16 mouse cellular contexts compared by ENCODE assay signal in genomic region chr12:77972165-77972564, GRCm38 (mm10).
DNase-seq lines count a peak whose midpoint lies in the region; ATAC-seq and TF ChIP-seq lines count a peak whose summit lies in the region.
"Had no signal": no experiment of that assay in that cellular context is flagged by ENCODE, and none has a peak within 500 bp of the region (broad histone marks: within the 10 kb centered on the region; RNA-seq: fewer than 3 reads in every experiment).

No protein-coding gene starts in this region.

- no peak overlapping the region for H3K27ac ChIP-seq in heart, embryonic 13.5 days (replicated peaks)
- no peak overlapping the region for H3K27ac ChIP-seq in lung, postnatal 0 days (ENCODE audit: low read length)
- H3K27ac ChIP-seq in liver, embryonic 11.5 days (ENCODE audit: low read depth, low read length), result no peak overlapping the region
- H3K27ac ChIP-seq: embryonic facial prominence, embryonic 10.5 days; forebrain, embryonic 12.5 days; hindbrain, embryonic 12.5 days; liver, embryonic 12.5 days; stomach, embryonic 15.5 days had no signal

- DNase-seq in heart, postnatal 36 days, result no peak
- DNase-seq in lung, postnatal 0 days (ENCODE audit: low spot score), result peak; percentile 7
- DNase-seq in lung, adult 18-20 months, result no peak
- peak; percentile 68 for DNase-seq in brain, adult 2 months (ENCODE audit: low read depth, low spot score)
- DNase-seq in right cerebral cortex, postnatal 36 days (ENCODE audit: low spot score in 2 of 2), result no peak
- no peak for DNase-seq in liver, embryonic 11.5 days (ENCODE audit: low spot score)
- DNase-seq: cerebellum, adult 11-12 months; gastrocnemius, postnatal 10 days; lung, postnatal 4 days; right cerebral cortex, postnatal 25 days had no signal

- TF ChIP-seq EP300 in lung, postnatal 0 days (IDR thresholded peaks at IDR 0.05), result no peak

- H3K4me3 ChIP-seq in heart, embryonic 13.5 days, result no peak overlapping the region
- no peak overlapping the region for H3K4me3 ChIP-seq in lung, postnatal 0 days (ENCODE audit: low read depth, low read length)
- no peak overlapping the region for H3K4me3 ChIP-seq in liver, embryonic 11.5 days (ENCODE audit: low read depth, low read length)
- H3K4me3 ChIP-seq: embryonic facial prominence, embryonic 10.5 days; forebrain, embryonic 12.5 days; hindbrain, embryonic 12.5 days; liver, embryonic 12.5 days; stomach, embryonic 15.5 days had no signal

- no peak for ATAC-seq in heart, embryonic 13.5 days (ENCODE audit: extremely low read depth, insufficient number of reproducible peaks, low FRiP score, low TSS enrichment)
- no peak for ATAC-seq in lung, postnatal 0 days
- ATAC-seq in liver, embryonic 11.5 days (replicated peaks; ENCODE audit: low FRiP score), result no peak
- ATAC-seq: liver, embryonic 12.5 days had no signal

- intact Hi-C loops in heart, postnatal 36 days (cut with DNase I), result no loop called here

- no peak overlapping the region for H3K9ac ChIP-seq in heart, embryonic 13.5 days
- H3K9ac ChIP-seq in lung, postnatal 0 days (replicated peaks; ENCODE audit: low read depth), result no peak overlapping the region
- no peak overlapping the region for H3K9ac ChIP-seq in liver, embryonic 11.5 days (ENCODE audit: low read depth, low read length)
- H3K9ac ChIP-seq: forebrain, embryonic 12.5 days; hindbrain, embryonic 12.5 days; liver, embryonic 12.5 days; stomach, embryonic 15.5 days had no signal

- H3K4me1 ChIP-seq in heart, embryonic 13.5 days, result peaks cover 20% of the 10 kb centered on the region
- no peaks in the 10 kb centered on the region for H3K4me1 ChIP-seq in lung, postnatal 0 days (ENCODE audit: insufficient read depth, low read depth, low read length)
- H3K4me1 ChIP-seq in liver, embryonic 11.5 days (replicated peaks; ENCODE audit: control insufficient read depth, insufficient read depth, low read length), result no peaks in the 10 kb centered on the region
- H3K4me1 ChIP-seq: embryonic facial prominence, embryonic 10.5 days; hindbrain, embryonic 12.5 days; liver, embryonic 12.5 days; stomach, embryonic 15.5 days had no signal

- 22% methylated on average over 4 of the region's 4 CpGs for WGBS in heart, embryonic 13.5 days
- WGBS in lung, postnatal 0 days, result 42% methylated on average over 4 of the region's 4 CpGs
- WGBS in liver, embryonic 11.5 days, result 55% methylated on average over 4 of the region's 4 CpGs

- TF ChIP-seq CTCF in lung, postnatal 0 days (IDR thresholded peaks at IDR 0.05), result no peak

- no peaks in the 10 kb centered on the region for H3K9me3 ChIP-seq in heart, embryonic 13.5 days
- H3K9me3 ChIP-seq in lung, postnatal 0 days (ENCODE audit: low read length), result no peaks in the 10 kb centered on the region
- no peaks in the 10 kb centered on the region for H3K9me3 ChIP-seq in liver, embryonic 11.5 days (ENCODE audit: control insufficient read depth, low read length)
- H3K9me3 ChIP-seq: embryonic facial prominence, embryonic 10.5 days; forebrain, embryonic 12.5 days; hindbrain, embryonic 12.5 days; liver, embryonic 12.5 days; stomach, embryonic 15.5 days had no signal

- H3K27me3 ChIP-seq in heart, embryonic 13.5 days (replicated peaks), result no peaks in the 10 kb centered on the region
- no peaks in the 10 kb centered on the region for H3K27me3 ChIP-seq in lung, postnatal 0 days (replicated peaks; ENCODE audit: insufficient read depth, low read length)
- H3K27me3 ChIP-seq in liver, embryonic 11.5 days (replicated peaks; ENCODE audit: control insufficient read depth, insufficient read depth, low read length), result no peaks in the 10 kb centered on the region
- H3K27me3 ChIP-seq: forebrain, embryonic 12.5 days; hindbrain, embryonic 12.5 days; liver, embryonic 12.5 days; stomach, embryonic 15.5 days had no signal

- peak overlapping the region; percentile 31; the same call in 1 of the 2 replicates for H3K4me2 ChIP-seq in heart, embryonic 13.5 days
- no peak overlapping the region for H3K4me2 ChIP-seq in lung, postnatal 0 days (replicated peaks; ENCODE audit: low read depth, low read length)
- no peak overlapping the region for H3K4me2 ChIP-seq in liver, embryonic 11.5 days
- H3K4me2 ChIP-seq: forebrain, embryonic 12.5 days; hindbrain, embryonic 12.5 days; liver, embryonic 12.5 days; stomach, embryonic 15.5 days had no signal

- H3K36me3 ChIP-seq in heart, embryonic 13.5 days, result no peaks in the 10 kb centered on the region
- H3K36me3 ChIP-seq in lung, postnatal 0 days (ENCODE audit: insufficient read depth, low read length), result no peaks in the 10 kb centered on the region
- no peaks in the 10 kb centered on the region for H3K36me3 ChIP-seq in liver, embryonic 11.5 days (ENCODE audit: control insufficient read depth, insufficient read depth, low read length)
- H3K36me3 ChIP-seq: embryonic facial prominence, embryonic 10.5 days; forebrain, embryonic 12.5 days; hindbrain, embryonic 12.5 days; liver, embryonic 12.5 days; stomach, embryonic 15.5 days had no signal

Comparison
In these comparisons a context has a peak if more than half of its experiments do, and no peak if none do; other contexts are left out.
1. DNase-seq: peak in lung, postnatal 0 days (single experiment) and brain, adult 2 months (single experiment); none in heart, postnatal 36 days (0 of 2), lung, adult 18-20 months (0 of 2), right cerebral cortex, postnatal 36 days (0 of 2) and liver, embryonic 11.5 days (single experiment).